Mouse (Mus musculus) frontal cortex, adult 2 months (tissue): Measurements from ENCODE around the gene Amotl2. TPM values are rescaled to one million over a fixed set of nuclear protein-coding genes. Genes with fewer than 3 reads are reported as not detected.
"Not testable (repeated sequence)": the region's sequence is repeated elsewhere in the genome, so short reads cannot be mapped to it uniquely, and the experiment has no call there.

Source experiments
- DNase-seq, 2 experiments: peaks; one replicate each; pipeline ENCODE4 v3.0.0; 2022; ENCODE audit warnings: low spot score in 1 of 2; ENCODE audit errors: extremely low spot score in 1 of 2
- polyA plus RNA-seq: library from polyadenylated mRNA; depleted of rRNA; stranded (reverse); fragments of >200 nt; gene quantifications from 2 replicates; pipeline ENCODE4 v1.2.3, GENCODE M21; 2012

Gene Amotl2
- polyA plus RNA-seq, 1 experiment = 14.1 TPM

DNA sequence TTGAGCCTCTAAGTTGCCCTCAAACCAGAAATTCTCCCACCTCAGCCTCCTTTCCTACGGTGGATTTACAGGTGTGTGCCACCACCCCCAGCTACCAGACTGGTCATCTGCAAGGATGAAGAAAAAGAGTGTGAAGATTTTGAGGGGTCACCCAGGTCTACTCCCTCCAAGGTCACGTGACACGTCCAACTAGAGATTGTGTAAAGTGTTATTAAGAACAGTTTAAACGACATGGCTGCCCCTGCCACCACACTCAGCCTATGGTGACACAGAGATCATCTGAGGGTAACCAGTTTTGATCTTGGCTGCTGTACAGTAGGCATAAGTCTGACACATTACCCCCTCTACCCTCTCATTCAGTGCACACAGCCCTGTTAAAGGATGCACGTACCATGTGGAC, 17.0 kb downstream of the Amotl2 start:
- no peak for DNase-seq

DNA sequence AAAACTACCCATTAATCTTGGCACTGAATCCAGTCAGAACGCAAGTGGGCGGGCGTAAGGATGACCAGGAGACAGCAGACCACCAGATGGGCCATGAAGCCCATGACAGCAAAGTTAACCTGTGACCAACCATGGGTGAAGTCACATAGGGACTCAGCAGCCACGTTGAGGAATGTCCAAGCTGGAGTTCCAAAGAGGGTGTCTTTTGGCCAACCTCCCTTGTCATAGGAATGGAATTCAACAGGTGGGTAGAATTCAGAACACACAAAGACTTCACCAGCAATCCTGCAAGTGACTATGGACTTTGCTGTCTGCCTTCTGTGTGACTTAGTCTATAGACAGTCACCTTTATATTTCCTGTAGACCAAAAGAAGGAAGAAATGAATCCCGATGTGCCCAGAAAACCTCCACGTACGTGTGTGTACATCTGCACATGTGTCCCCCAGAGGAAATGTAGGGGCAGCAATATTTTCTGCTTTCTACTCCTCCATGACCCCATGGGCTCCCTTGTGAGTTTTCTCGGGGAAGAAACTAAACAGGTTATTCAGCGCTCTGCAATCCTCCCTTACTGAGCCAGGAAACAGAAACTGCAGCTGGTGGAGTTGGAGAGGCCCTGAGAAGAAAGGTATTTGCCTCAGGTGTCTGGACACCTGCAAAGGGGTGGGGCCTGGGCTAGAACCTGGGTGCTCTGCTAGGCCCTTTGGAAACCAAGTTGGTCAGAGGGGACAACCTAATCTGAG, 17.7 kb downstream of the Amotl2 start:
- no peak for DNase-seq

DNA sequence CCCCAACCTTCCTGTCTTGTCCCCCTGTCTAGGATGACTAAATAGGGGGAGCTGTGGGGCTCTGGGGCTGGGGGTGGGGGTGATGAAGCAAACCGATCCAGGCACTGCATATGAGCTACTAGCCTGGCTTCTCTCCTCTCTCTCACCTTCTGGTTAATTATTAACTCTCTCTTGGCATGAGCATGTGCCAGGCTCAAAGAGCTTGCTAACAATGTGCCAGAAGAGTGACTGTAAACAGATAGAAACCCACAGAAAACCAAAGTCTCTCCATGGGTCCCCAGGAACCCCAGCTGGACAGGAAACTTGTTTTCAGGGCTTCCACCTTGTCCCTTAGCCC, 18.2 kb downstream of the Amotl2 start:
- no peak for DNase-seq

DNA sequence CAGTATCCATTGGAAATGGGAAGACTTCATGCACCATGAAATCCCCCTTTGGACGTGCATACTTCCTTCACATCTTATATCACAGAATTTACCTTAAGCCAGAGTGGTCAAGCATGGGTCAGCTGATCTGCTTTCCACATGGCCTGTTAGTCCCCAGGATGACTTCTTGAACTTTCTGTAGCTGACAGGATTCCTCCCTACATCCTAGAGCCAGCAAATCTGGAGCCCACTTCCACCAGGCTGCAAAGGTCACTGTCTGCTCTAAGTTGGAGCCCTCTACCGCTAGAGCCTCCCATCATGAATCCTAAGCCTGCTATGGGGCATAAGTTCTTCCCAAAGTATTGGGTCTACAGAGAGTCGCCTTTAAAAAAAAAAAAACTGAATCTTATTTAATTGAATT, 18.8 kb downstream of the Amotl2 start:
- DNase-seq = no peak

DNA sequence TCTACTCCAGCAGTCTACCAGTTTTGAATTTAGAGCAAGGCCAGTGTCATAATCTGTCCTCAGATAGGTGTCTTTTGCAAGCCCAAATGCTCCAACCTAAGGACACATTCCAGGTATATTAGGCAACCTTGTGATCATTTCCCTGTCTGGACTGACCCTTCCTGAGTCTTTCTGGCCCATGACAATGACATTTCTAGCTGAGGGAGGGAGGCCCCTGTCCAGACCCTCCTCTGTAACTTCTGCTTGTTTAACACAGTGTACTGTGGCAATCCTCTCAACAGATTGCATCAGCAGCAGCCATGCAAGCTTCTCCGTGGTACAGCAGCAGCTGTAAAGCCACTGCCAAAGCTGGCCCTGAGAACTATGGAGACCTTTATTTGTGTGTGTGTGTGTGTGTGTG, 19.5 kb downstream of the Amotl2 start:
- DNase-seq = no peak

DNA sequence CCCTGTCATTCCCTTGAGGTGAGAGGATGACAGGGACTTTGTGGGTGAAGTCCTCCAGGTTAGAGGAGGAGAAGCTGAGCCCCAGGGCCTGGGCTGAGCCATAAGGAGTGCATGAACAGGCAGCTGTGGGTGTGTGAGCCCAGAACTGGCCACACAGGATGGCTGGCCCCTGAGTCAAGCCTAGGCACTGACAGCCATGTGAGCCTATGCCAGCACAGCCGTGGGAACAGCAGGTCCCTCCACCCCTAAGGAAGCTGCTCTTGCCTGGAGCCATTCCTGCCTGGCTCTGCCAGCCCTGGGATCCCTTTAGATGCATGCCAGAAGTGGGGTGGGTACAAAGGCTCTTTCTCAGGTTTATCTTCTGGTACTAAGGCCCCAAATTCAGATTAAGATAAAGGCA, 20.9 kb downstream of the Amotl2 start:
- no peak for DNase-seq

DNA sequence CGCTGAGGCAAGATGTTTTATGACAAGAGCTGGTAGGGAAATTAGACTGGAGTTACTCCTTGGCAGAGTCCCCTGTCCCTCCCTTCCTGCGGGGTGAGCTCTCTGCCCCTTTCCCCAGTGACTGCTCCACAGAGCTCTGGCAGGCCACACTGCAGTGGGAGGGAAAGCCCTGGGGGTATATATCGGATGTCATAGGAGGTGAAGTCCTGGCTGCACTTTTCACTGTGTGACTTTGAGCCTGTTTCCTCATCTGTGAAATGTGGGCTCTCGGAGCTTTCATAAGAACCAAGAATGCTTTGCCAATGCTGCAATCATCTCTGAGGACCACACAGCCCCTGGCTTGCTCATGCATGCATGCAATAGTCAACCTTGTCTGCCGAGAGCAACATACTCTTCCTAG, 30.3 kb downstream of the Amotl2 start:
- no peak for DNase-seq

DNA sequence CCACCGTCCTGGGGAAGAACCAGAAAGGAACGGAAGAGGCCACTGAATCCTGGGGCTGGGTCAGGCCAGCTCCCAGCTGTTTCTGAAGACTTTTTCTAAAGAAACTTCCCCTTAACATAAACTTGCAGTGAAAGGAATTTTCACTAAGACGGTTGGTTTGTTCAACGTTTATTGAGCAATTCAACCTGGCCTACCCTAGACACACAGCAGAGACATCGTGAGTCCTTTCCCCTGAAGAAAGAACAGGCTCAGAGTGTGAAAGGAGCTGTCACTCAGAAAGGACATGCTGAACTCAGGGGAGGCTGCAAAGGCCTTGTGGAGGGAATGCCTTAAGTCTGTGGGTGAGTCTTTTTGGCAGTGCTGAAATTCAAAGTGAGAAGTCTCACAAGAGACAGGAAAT, 31.4 kb downstream of the Amotl2 start:
- DNase-seq = no peak

DNA sequence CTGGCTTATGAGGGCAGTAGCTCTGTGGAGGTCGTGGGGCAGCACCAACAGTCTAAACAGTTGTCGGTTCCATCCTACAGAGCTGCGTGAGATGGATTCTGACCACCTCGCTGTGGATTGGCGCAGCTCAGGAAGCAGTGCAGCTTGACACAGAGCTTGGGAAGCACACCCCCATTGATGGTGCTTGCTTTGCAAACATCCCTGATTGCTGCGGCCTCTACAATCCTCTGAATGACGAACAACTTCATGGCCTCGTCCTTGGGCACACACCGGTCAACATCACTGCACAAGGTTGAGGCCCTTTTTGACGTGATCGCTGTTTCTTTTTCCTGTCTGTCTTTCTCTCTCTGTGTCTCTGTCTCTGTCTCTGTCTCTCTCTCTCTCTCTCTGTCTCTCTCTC, 32.7 kb downstream of the Amotl2 start:
- DNase-seq = no peak

DNA sequence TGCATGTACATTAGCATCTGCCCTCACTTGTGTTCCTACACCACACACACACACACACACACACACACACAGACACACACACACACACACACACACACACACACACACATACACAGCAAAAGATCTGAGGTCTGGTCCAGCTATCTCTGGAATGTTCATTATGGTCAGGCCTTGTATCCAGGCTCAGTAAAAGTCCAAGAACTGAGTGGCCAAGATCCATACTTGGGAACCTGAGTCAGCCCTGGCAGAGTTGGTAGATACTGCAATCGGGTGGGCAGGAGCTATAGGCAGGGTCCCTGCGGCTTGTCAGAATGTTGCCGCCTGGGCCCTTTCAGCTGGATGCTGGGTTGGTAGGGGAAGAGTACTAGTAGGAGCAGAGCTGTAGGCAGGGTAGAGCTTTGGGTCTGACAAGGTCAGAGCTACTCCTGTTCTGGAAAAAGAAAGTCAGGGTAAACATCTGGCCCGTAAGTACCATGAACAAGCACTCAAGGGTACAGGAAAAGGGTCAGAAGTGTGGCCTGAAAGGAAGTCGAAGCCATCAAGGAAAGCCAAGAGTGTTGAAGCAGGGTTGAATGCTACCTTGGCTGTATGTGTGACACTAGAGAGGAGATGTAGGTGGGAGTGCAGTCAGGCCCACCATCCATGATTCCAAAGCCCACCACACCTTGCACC, 35.3 kb downstream of the Amotl2 start:
- DNase-seq = no peak

DNA sequence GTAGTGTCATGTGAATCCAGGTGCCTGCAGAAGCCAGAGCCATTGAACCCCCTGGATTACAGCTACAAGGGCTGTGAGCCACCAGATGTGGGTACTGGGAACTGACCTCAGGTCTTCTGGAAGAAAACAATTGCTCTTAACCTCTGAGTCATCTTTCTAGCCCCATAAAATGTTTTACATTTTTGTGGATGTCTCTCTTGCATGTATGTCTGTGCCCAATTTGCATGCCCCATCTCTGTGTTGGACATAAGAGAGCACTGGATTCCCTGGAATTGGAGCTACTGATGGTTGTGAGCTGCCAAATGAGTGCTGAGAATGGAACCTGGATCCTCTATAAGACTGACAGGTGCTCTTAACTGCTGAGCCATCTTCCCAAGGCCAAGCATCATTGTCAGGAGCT, 36.8 kb downstream of the Amotl2 start:
- no peak for DNase-seq

DNA sequence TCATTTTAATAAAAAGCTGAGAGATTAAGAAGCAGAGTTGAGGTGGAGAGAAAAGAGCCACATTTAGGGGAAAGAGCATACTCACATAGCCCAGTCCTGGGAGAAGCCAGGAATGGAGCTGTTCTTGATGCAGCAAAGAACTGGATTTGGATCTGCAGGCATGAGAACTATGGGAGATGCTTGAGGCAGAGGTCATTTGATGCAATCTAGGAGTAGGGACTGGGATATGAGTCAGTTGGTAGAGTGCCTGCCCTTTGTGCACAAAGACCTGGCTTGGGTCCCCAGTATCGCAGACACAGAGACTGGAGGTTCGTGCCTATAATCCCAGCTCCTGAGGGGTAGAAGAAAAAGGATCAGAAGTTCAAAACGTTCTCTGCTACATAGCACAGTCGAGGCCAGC, 38.7 kb downstream of the Amotl2 start:
- DNase-seq = no peak

DNA sequence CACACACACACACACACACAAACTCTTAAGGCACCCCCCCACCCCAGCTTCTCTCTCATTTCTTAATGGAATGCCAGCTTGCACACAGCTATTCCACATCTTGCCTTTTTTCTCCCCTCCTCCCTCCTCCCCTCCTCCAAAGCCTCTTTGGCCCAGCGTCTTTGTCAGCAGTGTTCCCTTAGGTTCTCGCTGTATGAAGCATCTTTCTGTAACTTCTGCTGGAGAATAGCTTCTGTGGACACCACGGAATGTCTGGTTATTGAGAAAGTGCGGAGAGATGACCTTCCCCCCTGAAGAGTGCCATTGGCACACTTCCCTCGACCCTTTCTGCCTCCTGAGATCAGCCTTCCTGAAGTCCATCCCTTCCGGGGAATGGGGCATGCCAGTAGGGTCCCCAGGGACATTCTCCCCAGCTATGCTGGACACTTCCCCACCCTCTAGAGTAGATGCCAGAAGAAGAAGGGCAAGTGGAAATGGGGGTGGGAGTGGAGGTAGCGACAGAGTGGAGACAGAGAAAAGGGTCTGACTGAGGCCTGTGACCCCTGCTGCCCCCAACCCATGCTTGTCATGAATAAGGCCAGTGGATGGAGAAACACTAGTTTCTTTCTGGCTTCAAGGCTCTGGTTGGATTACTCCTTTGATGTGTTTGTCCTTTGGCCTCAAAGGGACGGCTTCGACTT, 39.3 kb downstream of the Amotl2 start:
- no peak for DNase-seq

DNA sequence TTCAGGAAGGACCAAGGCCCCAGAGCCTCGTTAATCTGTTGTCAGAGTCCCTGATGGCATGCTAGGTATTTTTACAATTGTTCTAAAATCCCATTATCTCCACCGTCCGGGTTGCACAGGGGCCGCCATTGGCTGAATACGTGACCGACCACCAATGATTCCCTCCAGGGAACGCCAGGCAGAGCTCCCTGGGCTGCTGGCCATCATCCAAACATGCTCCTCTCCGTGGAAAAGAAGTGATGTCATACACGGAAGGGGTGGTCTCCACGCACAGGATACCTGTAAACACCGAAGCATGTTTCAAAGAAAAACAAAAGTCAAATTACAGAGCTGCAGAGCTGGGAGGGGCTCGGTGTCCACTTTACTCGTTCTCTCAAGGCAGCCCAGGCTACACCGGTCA, 39.9 kb downstream of the Amotl2 start:
- no peak for DNase-seq

DNA sequence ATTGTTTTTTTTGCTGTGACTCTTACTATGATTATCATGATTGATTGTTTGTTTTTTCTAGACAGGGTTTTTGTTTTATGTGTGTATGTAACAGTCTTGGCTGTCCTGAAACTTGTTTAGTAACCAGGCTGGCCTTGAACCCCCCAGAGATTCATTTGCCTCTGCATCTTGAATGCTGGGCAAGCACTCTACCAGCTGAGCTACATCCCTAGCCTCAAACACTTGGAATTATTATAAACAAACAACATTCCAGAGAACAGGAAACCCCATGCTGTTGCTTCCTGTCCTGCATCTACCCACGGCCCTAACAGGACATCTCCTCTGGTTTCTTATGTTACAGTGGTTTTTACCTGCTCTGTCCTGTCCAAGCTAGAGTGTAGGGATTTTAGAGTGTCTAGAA, 42.4 kb downstream of the Amotl2 start:
- DNase-seq = no peak

DNA sequence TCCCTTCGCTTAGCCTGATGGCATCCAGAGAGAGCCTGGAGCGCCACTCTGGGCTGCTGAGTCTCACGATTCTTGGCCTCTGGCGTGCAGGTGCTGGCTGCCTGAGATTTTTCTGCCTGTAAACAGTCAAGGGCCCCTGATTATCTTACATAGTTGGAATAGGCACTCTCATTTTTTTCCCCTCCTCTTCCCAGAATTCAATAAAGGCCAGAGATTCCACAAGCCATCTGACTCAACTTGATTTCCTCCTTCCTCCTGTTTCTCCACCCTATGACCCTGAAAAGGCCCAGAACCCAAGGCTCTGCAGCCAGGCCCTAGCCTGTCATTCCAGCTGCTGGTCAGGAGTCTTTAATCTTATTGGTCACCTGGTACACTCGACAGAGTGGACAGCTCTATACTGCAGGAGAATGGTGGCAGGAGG, 43.1 kb downstream of the Amotl2 start:
- DNase-seq = no peak

DNA sequence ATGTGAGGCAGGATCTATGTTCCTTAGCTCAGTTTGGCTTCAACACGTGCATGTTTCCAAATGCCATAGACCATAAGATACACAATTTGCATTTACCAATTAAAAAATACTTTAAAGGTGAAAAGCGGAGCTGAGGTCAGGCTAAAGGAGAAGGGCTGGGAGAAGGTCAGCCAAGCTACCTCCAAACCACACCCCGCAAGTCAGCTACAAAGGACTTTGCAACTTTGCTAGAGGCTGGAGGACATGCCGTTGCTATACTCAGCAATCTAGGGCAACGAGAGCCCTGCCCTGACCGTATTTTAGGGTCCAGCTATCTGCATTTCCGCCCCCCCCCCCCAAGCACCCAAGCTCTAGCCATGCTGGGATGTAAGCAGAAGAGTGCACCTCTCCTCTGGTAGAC, 45.1 kb downstream of the Amotl2 start:
- DNase-seq = no peak

DNA sequence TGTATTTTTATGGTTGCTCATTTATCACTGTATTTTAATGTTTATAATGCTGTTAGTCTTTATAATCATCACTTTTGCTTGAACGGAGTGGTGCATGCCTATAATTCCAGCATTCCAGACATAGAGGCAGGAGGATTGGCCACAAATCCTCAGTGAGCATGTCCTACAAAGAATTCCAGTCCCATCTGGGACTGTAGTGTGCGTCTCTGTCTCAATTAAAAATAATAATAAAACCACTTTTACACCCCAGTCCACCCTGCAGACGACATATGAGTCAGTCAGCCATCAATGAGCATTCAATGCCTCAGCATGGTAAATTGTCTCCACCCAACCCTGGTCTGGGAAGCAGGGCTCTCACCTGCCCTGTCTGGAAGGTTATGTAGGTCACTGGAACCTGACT, 46.4 kb downstream of the Amotl2 start:
- DNase-seq = no peak

DNA sequence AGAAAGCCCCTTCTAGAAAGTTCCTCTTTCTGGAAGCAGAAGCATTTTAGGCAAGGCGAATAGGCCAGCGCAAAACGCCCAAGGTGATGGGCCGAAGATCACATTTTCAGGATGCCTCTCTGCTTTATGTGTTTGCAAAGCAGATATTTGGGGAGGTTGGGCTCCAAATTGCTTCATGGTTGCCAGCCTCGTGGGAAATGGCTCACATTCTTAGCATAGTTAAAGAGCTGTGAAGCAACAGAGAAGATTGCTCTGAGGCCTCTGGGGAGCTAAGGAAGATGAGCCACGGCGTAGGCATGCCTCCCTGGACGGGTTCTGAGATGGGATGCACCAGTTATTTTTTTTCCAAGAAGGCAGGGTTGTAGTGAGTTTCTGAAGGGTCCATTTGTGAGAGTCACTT, 47.0 kb downstream of the Amotl2 start:
- no peak for DNase-seq

DNA sequence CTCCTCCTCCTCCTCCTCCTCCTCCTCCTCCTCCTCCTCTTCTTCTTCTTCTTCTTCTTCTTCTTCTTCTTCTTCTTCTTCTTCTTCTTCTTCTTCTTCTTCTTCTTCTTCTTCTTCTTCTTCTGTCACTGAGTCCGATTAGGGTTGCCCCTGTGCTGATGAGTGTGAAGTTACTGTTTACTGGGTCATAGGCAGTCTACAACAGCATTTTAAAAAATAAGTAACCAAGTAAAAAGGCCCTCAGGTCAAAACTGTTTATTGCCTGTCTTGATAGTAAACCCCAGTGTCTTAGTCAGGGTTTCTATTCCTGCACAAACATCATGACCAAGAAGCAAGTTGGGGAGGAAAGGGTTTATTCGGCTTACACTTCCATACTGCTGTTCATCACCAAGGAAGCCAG, 48.1 kb downstream of the Amotl2 start:
- not testable (repeated sequence) for DNase-seq

DNA sequence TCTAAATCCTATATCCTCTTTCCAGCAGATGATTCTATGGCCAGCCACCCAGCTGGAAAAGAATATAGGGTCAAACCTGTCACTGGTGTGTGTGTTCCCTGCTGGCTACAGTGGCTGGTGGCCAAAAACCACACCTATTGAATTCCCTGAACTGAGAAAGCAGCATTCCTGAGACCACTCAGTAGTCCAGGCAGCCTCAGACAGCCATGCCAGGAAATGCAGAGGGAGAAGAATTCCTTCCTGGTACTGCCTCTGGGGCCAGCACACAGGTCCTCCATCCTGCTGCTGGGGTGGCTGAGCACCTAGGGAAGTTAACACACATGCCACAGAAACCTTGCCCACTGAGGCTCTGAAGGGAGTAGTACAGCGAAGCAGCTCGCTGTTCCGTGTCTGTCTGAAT, 50.3 kb downstream of the Amotl2 start:
- no peak for DNase-seq

DNA sequence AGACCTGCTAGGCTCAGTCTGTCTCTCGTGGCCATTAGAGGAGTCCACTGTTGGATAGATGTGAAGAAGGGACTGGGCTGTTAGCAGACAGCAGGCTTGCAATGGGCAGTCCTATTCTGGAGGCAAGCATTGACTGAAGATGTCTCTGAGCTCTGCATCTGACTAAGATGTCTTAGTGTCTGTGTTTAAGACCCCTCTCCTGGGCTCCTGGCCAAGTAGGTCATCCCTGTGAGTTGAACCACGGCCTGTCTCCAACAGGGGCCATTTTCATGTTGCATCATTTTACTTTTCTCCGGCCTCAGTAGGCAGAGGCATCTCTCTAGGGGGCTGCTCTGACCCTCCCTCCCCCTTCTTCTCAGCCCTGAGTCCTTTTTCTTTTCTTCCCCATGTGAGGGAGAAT, 52.8 kb downstream of the Amotl2 start:
- no peak for DNase-seq
